Mouse (Mus musculus) embryonic facial prominence, embryonic 11.5 days (tissue): ENCODE results near the gene Inpp4b. TPM values are rescaled to one million over a fixed set of nuclear protein-coding genes. Genes with fewer than 3 reads are reported as not detected.

ENCODE experiments used
- ATAC-seq: fragments of 200-750 bp; cut with Nextera tagmentation; replicated peaks from 2 replicates; pipeline ENCODE4 v1.8.0; 2017; ENCODE audit warnings: low read depth; ENCODE audit not compliant: insufficient number of reproducible peaks, low FRiP score, low TSS enrichment
- DNase-seq: peaks from one replicate; pipeline ENCODE4 v3.0.0-alpha.2; 2015; ENCODE audit warnings: low spot score
- H3K27ac ChIP-seq: fragments of 300-500 bp; sonication (generic); replicated peaks from 2 replicates; pipeline ENCODE4 v1.5.1; 2014; ENCODE audit warnings: mild to moderate bottlenecking, low read depth, low read length, control low read depth
- H3K27me3 ChIP-seq: fragments of 300-500 bp; sonication (generic); 2 replicates; pipeline ENCODE4 v1.6.1; 2014; ENCODE audit warnings: mild to moderate bottlenecking, low read length, moderate library complexity, mixed read lengths; ENCODE audit not compliant: control insufficient read depth, insufficient read depth
- H3K36me3 ChIP-seq: fragments of 300-500 bp; sonication (generic); replicated peaks from 2 replicates; pipeline ENCODE4 v1.6.1; 2014; ENCODE audit warnings: low read depth, mild to moderate bottlenecking, low read length, moderate library complexity, mixed read lengths; ENCODE audit not compliant: control insufficient read depth, insufficient read depth
- H3K4me1 ChIP-seq: fragments of 300-500 bp; sonication (generic); 2 replicates; pipeline ENCODE4 v1.6.1; 2014; ENCODE audit warnings: low read length, mixed read lengths; ENCODE audit not compliant: control insufficient read depth, insufficient read depth
- H3K4me2 ChIP-seq: fragments of 300-500 bp; sonication (generic); 2 replicates; pipeline ENCODE4 v1.6.1; 2014; ENCODE audit warnings: low read depth, mild to moderate bottlenecking, control low read depth, low read length, moderate library complexity
- H3K4me3 ChIP-seq: fragments of 300-500 bp; sonication (generic); 2 replicates; pipeline ENCODE4 v1.5.1; 2014; ENCODE audit warnings: low read depth, low read length, control low read depth
- H3K9ac ChIP-seq: fragments of 300-500 bp; sonication (generic); replicated peaks from 2 replicates; pipeline ENCODE4 v1.6.1; 2014; ENCODE audit warnings: mild to moderate bottlenecking, control low read depth, low read length
- H3K9me3 ChIP-seq: fragments of 300-500 bp; sonication (generic); replicated peaks from 2 replicates; pipeline ENCODE4 v1.6.1; 2016; ENCODE audit warnings: mild to moderate bottlenecking, low read length, inconsistent platforms, mixed read lengths; ENCODE audit not compliant: control insufficient read depth
- WGBS: fragments of 180-500 bp; shearing (Covaris S2); extraction: QIAGEN DNeasy Blood & Tissue Kit; methylation state at CpG from one replicate; pipeline ENCODE4 v1.1.7; 2014; 5-methylcytosine and 5-hydroxymethylcytosine counted together
- polyA plus RNA-seq: library from polyadenylated mRNA; unstranded; fragments of >200 nt; fragmentation: Nextera tagmentation; extraction: Ambion mirVana; gene quantifications from 2 replicates; pipeline ENCODE4 v1.2.1, GENCODE M21; 2014

Gene Inpp4b
- polyA plus RNA-seq, 1 experiment from 2014 or later, result 7.8 TPM

GRCm38 (mm10) chr8:81743040-81743439 lies 400.7 kb downstream of the Inpp4b start:
- Histone ChIP-seq H3K4me1 (no peaks in the 10 kb centered on the region), H3K36me3 (no peaks in the 10 kb centered on the region), H3K4me3 (no peak overlapping the region), H3K4me2 (no peak overlapping the region), H3K9me3 (no peaks in the 10 kb centered on the region), H3K27me3 (no peaks in the 10 kb centered on the region), H3K9ac (no peak overlapping the region), H3K27ac (no peak overlapping the region)
- WGBS, result 81% methylated on average over 3 of the region's 3 CpGs
- ATAC-seq (no peak), DNase-seq (no peak)

DNA sequence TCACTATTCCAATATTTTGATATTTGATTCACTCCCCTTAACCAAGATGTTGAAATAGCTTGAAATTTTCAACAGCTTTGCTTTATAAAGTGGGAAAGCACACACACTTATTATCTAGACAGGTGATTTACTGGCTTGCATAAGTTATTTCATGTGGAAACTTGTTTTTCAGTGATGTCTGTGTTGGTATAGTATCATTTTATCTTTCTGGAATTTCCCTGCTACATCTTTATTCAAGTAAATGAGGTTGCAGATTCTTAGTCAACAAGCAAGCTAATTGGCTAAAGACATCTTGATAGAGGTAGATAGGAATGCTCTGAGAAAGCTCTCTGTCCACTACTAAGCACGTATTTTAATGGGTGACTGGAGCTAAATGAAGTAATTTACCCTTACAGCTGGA lies 403.1 kb downstream of the Inpp4b start:
- H3K4me1 ChIP-seq, result no peaks in the 10 kb centered on the region
- no peak overlapping the region for H3K4me3 ChIP-seq
- H3K27ac ChIP-seq, result no peak overlapping the region
- H3K27me3 ChIP-seq, result no peaks in the 10 kb centered on the region
- H3K9me3 ChIP-seq, result no peaks in the 10 kb centered on the region
- DNase-seq (no peak), ATAC-seq (no peak)
- WGBS, result 54% methylated on average over 1 of the region's 1 CpGs
- H3K4me2 ChIP-seq, result no peak overlapping the region
- no peak overlapping the region for H3K9ac ChIP-seq
- H3K36me3 ChIP-seq, result no peaks in the 10 kb centered on the region

GRCm38 (mm10) chr8:81751159-81751558 lies 408.8 kb downstream of the Inpp4b start:
- no peaks in the 10 kb centered on the region for H3K27me3 ChIP-seq
- WGBS, result 81% methylated on average over 1 of the region's 1 CpGs
- H3K9ac ChIP-seq, result no peak overlapping the region
- H3K27ac ChIP-seq, result no peak overlapping the region
- no peak overlapping the region for H3K4me3 ChIP-seq
- no peaks in the 10 kb centered on the region for H3K9me3 ChIP-seq
- no peaks in the 10 kb centered on the region for H3K4me1 ChIP-seq
- no peaks in the 10 kb centered on the region for H3K36me3 ChIP-seq
- DNase-seq, result no peak
- ATAC-seq, result no peak
- no peak overlapping the region for H3K4me2 ChIP-seq

GRCm38 (mm10) chr8:81756663-81757062 lies 414.3 kb downstream of the Inpp4b start:
- Histone ChIP-seq H3K9ac (no peak overlapping the region), H3K27me3 (no peaks in the 10 kb centered on the region), H3K4me1 (no peaks in the 10 kb centered on the region), H3K4me3 (no peak overlapping the region), H3K27ac (no peak overlapping the region), H3K36me3 (no peaks in the 10 kb centered on the region), H3K4me2 (no peak overlapping the region), H3K9me3 (no peaks in the 10 kb centered on the region)
- no peak for DNase-seq
- ATAC-seq, result no peak
- 77% methylated on average over 3 of the region's 3 CpGs for WGBS

GRCm38 (mm10) chr8:81757580-81758144 lies 415.3 kb downstream of the Inpp4b start:
- DNase-seq (no peak), ATAC-seq (no peak)
- H3K36me3 ChIP-seq, result no peaks in the 10 kb centered on the region
- no peaks in the 10 kb centered on the region for H3K9me3 ChIP-seq
- no peaks in the 10 kb centered on the region for H3K27me3 ChIP-seq
- H3K4me3 ChIP-seq, result no peak overlapping the region
- H3K4me1 ChIP-seq, result no peaks in the 10 kb centered on the region
- H3K4me2 ChIP-seq, result no peak overlapping the region
- WGBS, result 86% methylated on average over 2 of the region's 2 CpGs
- H3K27ac ChIP-seq, result no peak overlapping the region
- no peak overlapping the region for H3K9ac ChIP-seq

DNA sequence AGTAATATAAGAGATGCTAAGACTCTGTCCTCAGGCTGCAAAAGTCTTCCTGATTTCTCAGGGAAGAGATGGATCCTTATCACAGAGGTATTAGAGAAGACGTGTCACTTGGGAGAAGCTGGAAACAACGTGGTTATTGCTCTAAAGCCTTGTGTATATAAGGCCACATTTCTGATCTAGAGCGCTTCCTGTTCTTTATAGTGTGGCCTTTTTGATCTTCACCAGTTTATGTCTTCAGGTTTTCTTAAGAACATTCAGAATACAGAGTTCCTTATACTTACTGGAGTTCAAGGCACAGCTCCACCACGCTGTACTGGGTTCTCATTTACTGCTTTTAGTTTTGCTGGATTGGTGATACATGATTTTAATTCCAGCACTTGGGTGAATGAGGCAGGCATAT lies 419.1 kb downstream of the Inpp4b start:
- Histone ChIP-seq H3K4me2 (no peak overlapping the region), H3K4me3 (no peak overlapping the region), H3K4me1 (no peaks in the 10 kb centered on the region), H3K27me3 (no peaks in the 10 kb centered on the region), H3K9me3 (no peaks in the 10 kb centered on the region), H3K36me3 (no peaks in the 10 kb centered on the region), H3K9ac (no peak overlapping the region), H3K27ac (no peak overlapping the region)
- no peak for ATAC-seq
- WGBS, result 72% methylated on average over 4 of the region's 4 CpGs
- no peak for DNase-seq

DNA sequence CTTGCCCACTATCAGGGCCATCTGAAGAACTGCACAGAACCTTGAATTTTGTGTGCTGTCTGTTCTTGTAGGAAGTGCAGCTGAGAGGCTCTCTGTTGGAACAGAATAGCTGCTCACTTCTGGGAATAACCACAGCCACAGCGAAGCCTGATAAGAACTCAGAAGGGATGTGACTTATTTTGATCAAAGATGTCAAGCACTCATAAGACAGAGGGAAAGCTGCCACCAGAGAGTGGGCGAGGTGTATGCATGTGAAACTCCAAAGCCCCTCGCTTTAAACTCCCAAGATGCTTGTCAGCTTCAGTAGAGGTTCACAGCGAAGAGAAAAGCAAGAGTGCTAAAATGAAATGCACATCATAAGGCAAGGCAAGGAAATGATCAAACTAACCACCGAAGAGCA lies 423.7 kb downstream of the Inpp4b start:
- Histone ChIP-seq H3K4me1 (peaks cover 5% of the 10 kb centered on the region), H3K27me3 (no peaks in the 10 kb centered on the region), H3K36me3 (no peaks in the 10 kb centered on the region), H3K9ac (no peak overlapping the region), H3K4me3 (no peak overlapping the region), H3K4me2 (no peak overlapping the region), H3K27ac (0 out of 2 replicates have a peak overlapping the region, but pooled peaks have one; percentile 15), H3K9me3 (no peaks in the 10 kb centered on the region)
- DNase-seq (peak; percentile 44), ATAC-seq (no peak)
- WGBS, result 57% methylated on average over 5 of the region's 5 CpGs

- peak overlapping the region; percentile 50 for H3K9ac ChIP-seq
- H3K4me3 ChIP-seq, result no peak overlapping the region
- H3K4me1 ChIP-seq, result peaks cover 5% of the 10 kb centered on the region
- no peaks in the 10 kb centered on the region for H3K27me3 ChIP-seq
- WGBS, result 6% methylated on average over 12 of the region's 12 CpGs
- H3K9me3 ChIP-seq, result no peaks in the 10 kb centered on the region
- H3K36me3 ChIP-seq, result no peaks in the 10 kb centered on the region
- peak overlapping the region; percentile 31 for H3K4me2 ChIP-seq
- ATAC-seq (peak; percentile 74), DNase-seq (peak; percentile 73)
- peak overlapping the region; percentile 83 for H3K27ac ChIP-seq
Observed at GRCm38 (mm10) chr8:81767411-81768312, 425.3 kb downstream of the Inpp4b start.
